Mouse (Mus musculus): ENCODE measurements around the gene Cdc37. TPM values are rescaled to one million over a fixed set of nuclear protein-coding genes. Genes with fewer than 3 reads are reported as not detected.

Cdc37 gene
- polyA plus RNA-seq, 1 experiment from 2014 or later = 335 TPM

- H3K36me3 ChIP-seq = peaks cover 47% of the 10 kb centered on the region
- H3K4me1 ChIP-seq = peaks cover 11% of the 10 kb centered on the region
- peak overlapping the region; percentile 70 for H3K9ac ChIP-seq
- ATAC-seq (ENCODE audit: insufficient number of reproducible peaks, insufficient read depth, low FRiP score, low TSS enrichment) = no peak
- H3K27me3 ChIP-seq = no peaks in the 10 kb centered on the region
- H3K9me3 ChIP-seq = no peaks in the 10 kb centered on the region
- 83% methylated on average over 1 of the region's 1 CpGs for whole genome bisulfite sequencing
- peak overlapping the region; percentile 91 for H3K4me2 ChIP-seq (replicated peaks)
- H3K4me3 ChIP-seq = peak overlapping the region; percentile 67
- H3K27ac ChIP-seq = peak overlapping the region; percentile 37; the same call in 1 of the 2 replicates
Measured at GRCm38 (mm10) chr9:21090537-21090936, 59.2 kb downstream of the Cdc37 start.

GRCm38 (mm10) chr9:21083324-21083723 lies 66.5 kb downstream of the Cdc37 start:
- no peaks in the 10 kb centered on the region for H3K9me3 ChIP-seq
- no peaks in the 10 kb centered on the region for H3K4me1 ChIP-seq
- no peak overlapping the region for H3K4me3 ChIP-seq
- ATAC-seq (ENCODE audit: insufficient number of reproducible peaks, insufficient read depth, low FRiP score, low TSS enrichment) = no peak
- H3K27ac ChIP-seq = no peak overlapping the region
- no peaks in the 10 kb centered on the region for H3K27me3 ChIP-seq
- H3K36me3 ChIP-seq = peaks cover 94% of the 10 kb centered on the region
- H3K4me2 ChIP-seq (replicated peaks) = no peak overlapping the region
- no peak overlapping the region for H3K9ac ChIP-seq
- WGBS = 94% methylated on average over 3 of the region's 3 CpGs

Other genes starting within 250 kb of the Cdc37 start
- 122 and 124 TPM in 2 replicates for gene Dnmt1, start 190.1 kb downstream of the Cdc37 start, polyA plus RNA-seq (2016; fragmentation: Nextera tagmentation; extraction: Ambion mirVana)
- gene S1pr2, start 173.2 kb downstream of the Cdc37 start, polyA plus RNA-seq (2016; fragmentation: Nextera tagmentation; extraction: Ambion mirVana) = 48.7 and 53.0 TPM in 2 replicates
- 128 TPM in 2 replicates for gene Mrpl4, start 147.2 kb downstream of the Cdc37 start, polyA plus RNA-seq (2016; fragmentation: Nextera tagmentation; extraction: Ambion mirVana)
- 8.6 and 9.0 TPM in 2 replicates for gene Icam1, start 134.0 kb downstream of the Cdc37 start, polyA plus RNA-seq (2016; fragmentation: Nextera tagmentation; extraction: Ambion mirVana)
- gene Icam4, start 120.6 kb downstream of the Cdc37 start, polyA plus RNA-seq (2016; fragmentation: Nextera tagmentation; extraction: Ambion mirVana) = 1.6 and 2.5 TPM in 2 replicates
- gene Icam5, start 117.9 kb downstream of the Cdc37 start, polyA plus RNA-seq (2016; fragmentation: Nextera tagmentation; extraction: Ambion mirVana) = 0.14 and 0.23 TPM in 2 replicates
- 0.82 and 2.0 TPM in 2 replicates for gene Zglp1, start 82.9 kb downstream of the Cdc37 start, polyA plus RNA-seq (2016; fragmentation: Nextera tagmentation; extraction: Ambion mirVana)
- gene Gm49373, start 76.9 kb downstream of the Cdc37 start, polyA plus RNA-seq (2016; fragmentation: Nextera tagmentation; extraction: Ambion mirVana) = 1.3 and 1.5 TPM in 2 replicates
- 54.8 and 59.3 TPM in 2 replicates for gene Fdx1l, start 76.4 kb downstream of the Cdc37 start, polyA plus RNA-seq (2016; fragmentation: Nextera tagmentation; extraction: Ambion mirVana)
- 2.3 TPM in 2 replicates for gene Gm38431, start 58.0 kb downstream of the Cdc37 start, polyA plus RNA-seq (2016; fragmentation: Nextera tagmentation; extraction: Ambion mirVana)
- 61.5 and 64.3 TPM in 2 replicates for gene Raver1, start 58.0 kb downstream of the Cdc37 start, polyA plus RNA-seq (2016; fragmentation: Nextera tagmentation; extraction: Ambion mirVana)
- 13.9 and 17.4 TPM in 2 replicates for gene Tyk2, start 18.7 kb downstream of the Cdc37 start, polyA plus RNA-seq (2016; fragmentation: Nextera tagmentation; extraction: Ambion mirVana)
- gene Pde4a, start 15.7 kb upstream of the Cdc37 start, polyA plus RNA-seq (2016; fragmentation: Nextera tagmentation; extraction: Ambion mirVana) = 5.6 and 7.2 TPM in 2 replicates
- gene Keap1, start 89.4 kb upstream of the Cdc37 start, polyA plus RNA-seq (2016; fragmentation: Nextera tagmentation; extraction: Ambion mirVana) = 61.3 and 68.7 TPM in 2 replicates
- 0.42 and 0.64 TPM in 2 replicates for gene S1pr5, start 98.5 kb upstream of the Cdc37 start, polyA plus RNA-seq (2016; fragmentation: Nextera tagmentation; extraction: Ambion mirVana)
- gene Atg4d, start 115.3 kb upstream of the Cdc37 start, polyA plus RNA-seq (2016; fragmentation: Nextera tagmentation; extraction: Ambion mirVana) = 33.6 and 33.9 TPM in 2 replicates
- 16.8 and 17.9 TPM in 2 replicates for gene Kri1, start 138.0 kb upstream of the Cdc37 start, polyA plus RNA-seq (2016; fragmentation: Nextera tagmentation; extraction: Ambion mirVana)
- gene Cdkn2d, start 141.4 kb upstream of the Cdc37 start, polyA plus RNA-seq (2016; fragmentation: Nextera tagmentation; extraction: Ambion mirVana) = 51.7 and 52.5 TPM in 2 replicates
- gene Ap1m2, start 162.4 kb upstream of the Cdc37 start, polyA plus RNA-seq (2016; fragmentation: Nextera tagmentation; extraction: Ambion mirVana) = 15.8 and 18.2 TPM in 2 replicates
- 117 and 118 TPM in 2 replicates for gene Slc44a2, start 170.7 kb upstream of the Cdc37 start, polyA plus RNA-seq (2016; fragmentation: Nextera tagmentation; extraction: Ambion mirVana)
- gene Ilf3, start 217.9 kb upstream of the Cdc37 start, polyA plus RNA-seq (2016; fragmentation: Nextera tagmentation; extraction: Ambion mirVana) = 277 and 284 TPM in 2 replicates